Mouse (Mus musculus) hindbrain, postnatal 0 days (tissue): ENCODE data around the gene AI837181. TPM values are rescaled to one million over a fixed set of nuclear protein-coding genes. Genes with fewer than 3 reads are reported as not detected.

Experiments
- ATAC-seq: fragments of 200-750 bp; cut with Nextera tagmentation; 2 replicates; pipeline ENCODE4 v1.8.0; 2017; ENCODE audit warnings: mild to moderate bottlenecking, moderate TSS enrichment, moderate library complexity
- DNase-seq: peaks from one replicate; pipeline ENCODE4 v3.0.0-alpha.2; 2015; ENCODE audit warnings: low spot score
- H3K27ac ChIP-seq: fragments of 300-500 bp; sonication (generic); 2 replicates; pipeline ENCODE4 v1.5.1; 2014; ENCODE audit warnings: mild to moderate bottlenecking
- H3K27me3 ChIP-seq: fragments of 300-500 bp; sonication (generic); 2 replicates; pipeline ENCODE4 v1.6.1; 2014; ENCODE audit warnings: low read length, mixed read lengths; ENCODE audit not compliant: insufficient read depth
- H3K36me3 ChIP-seq: fragments of 300-500 bp; sonication (generic); 2 replicates; pipeline ENCODE4 v1.6.1; 2014; ENCODE audit warnings: low read length, mixed read lengths; ENCODE audit not compliant: insufficient read depth
- H3K4me1 ChIP-seq: fragments of 300-500 bp; sonication (generic); 2 replicates; pipeline ENCODE4 v1.6.1; 2014; ENCODE audit warnings: antibody characterized with exemption, low read length, mixed read lengths; ENCODE audit not compliant: insufficient read depth
- H3K4me2 ChIP-seq: fragments of 300-500 bp; sonication (generic); 2 replicates; pipeline ENCODE4 v1.6.1; 2014; ENCODE audit warnings: low read depth, mild to moderate bottlenecking, low read length, moderate library complexity, mixed read lengths
- H3K4me3 ChIP-seq: fragments of 300-500 bp; sonication (generic); 2 replicates; pipeline ENCODE4 v1.5.1; 2014; ENCODE audit warnings: low read length
- H3K9ac ChIP-seq: fragments of 300-500 bp; sonication (generic); replicated peaks from 2 replicates; pipeline ENCODE4 v1.6.1; 2014; ENCODE audit warnings: mild to moderate bottlenecking, low read length, moderate library complexity, mixed read lengths
- H3K9me3 ChIP-seq: fragments of 300-500 bp; sonication (generic); 2 replicates; pipeline ENCODE4 v1.6.1; 2016; ENCODE audit warnings: low read length, mixed read lengths
- CTCF ChIP-seq: IDR thresholded peaks from 2 replicates; pipeline ENCODE4 v1.5.1; 2016; ENCODE audit warnings: antibody characterized with exemption, control low read depth, low read depth
- WGBS: fragments of 180-500 bp; shearing (Covaris S2); extraction: QIAGEN DNeasy Blood & Tissue Kit; methylation state at CpG from one replicate; pipeline ENCODE4 v1.1.7; 2014; 5-methylcytosine and 5-hydroxymethylcytosine counted together
- polyA plus RNA-seq: library from polyadenylated mRNA; unstranded; fragments of >200 nt; fragmentation: Nextera tagmentation; extraction: Ambion mirVana; gene quantifications from 2 replicates; pipeline ENCODE4 v1.2.1, GENCODE M21; 2015
- total RNA-seq: library from RNA; depleted of rRNA; stranded (reverse); fragments of >200 nt; gene quantifications from 2 replicates; pipeline ENCODE4 v1.2.3, GENCODE M21; 2014

AI837181 gene
- total and polyA plus RNA-seq, 2 experiments from 2014 or later, result 82.8 to 100 TPM

DNA sequence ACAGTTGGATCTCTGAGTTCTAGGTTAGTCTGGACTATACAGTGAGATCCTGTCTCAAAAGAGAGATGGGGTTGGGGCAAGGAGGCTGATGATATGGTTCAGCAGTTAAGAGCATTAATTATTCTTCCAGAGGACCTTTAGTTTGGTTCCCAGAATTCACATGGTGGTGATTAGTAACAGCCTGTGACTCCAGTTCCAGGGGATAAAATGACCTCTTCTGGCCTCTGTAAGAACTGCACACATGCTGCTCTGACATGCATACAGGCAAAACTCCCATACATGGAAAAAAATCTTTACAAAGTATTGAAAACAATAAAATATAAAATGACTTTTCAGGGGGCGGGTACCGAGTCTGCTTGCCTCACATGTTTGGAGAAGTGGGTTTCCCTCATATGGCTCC is 3.1 kb downstream of the AI837181 start:
- Histone ChIP-seq H3K9me3 (no peaks in the 10 kb centered on the region), H3K9ac (no peak overlapping the region), H3K36me3 (no peaks in the 10 kb centered on the region; the same call in 1 of the 2 replicates), H3K27ac (no peak overlapping the region), H3K27me3 (no peaks in the 10 kb centered on the region), H3K4me2 (no peak overlapping the region), H3K4me1 (peaks cover 21% of the 10 kb centered on the region), H3K4me3 (no peak overlapping the region)
- peak; percentile 52 for TF ChIP-seq CTCF
- ATAC-seq (no peak), DNase-seq (peak; percentile 51)
- 88% methylated on average over 2 of the region's 2 CpGs for WGBS

DNA sequence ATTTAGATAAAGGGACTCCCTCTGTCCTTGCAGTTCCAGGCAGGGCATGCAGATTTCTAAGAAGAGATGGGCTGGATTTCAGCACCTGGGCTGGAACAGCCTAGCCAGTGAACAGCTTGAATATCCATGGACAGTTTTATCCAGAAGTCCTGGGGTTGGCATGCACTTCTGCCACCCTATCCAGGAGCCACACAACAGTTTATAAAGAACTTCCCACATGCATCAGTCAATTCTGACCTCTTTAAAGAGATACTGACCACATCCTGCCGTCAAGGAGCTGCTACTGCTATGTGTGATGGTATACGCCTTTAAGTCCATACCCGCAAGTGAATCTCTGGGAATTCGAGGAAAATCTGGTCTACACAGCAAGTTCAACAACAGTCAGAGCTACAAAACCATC is 4.3 kb downstream of the AI837181 start:
- DNase-seq (no peak), ATAC-seq (no peak)
- Histone ChIP-seq H3K4me3 (no peak overlapping the region), H3K27ac (no peak overlapping the region), H3K36me3 (no peaks in the 10 kb centered on the region), H3K9me3 (no peaks in the 10 kb centered on the region), H3K4me1 (peaks cover 23% of the 10 kb centered on the region), H3K9ac (no peak overlapping the region), H3K27me3 (no peaks in the 10 kb centered on the region), H3K4me2 (no peak overlapping the region)
- no peak for TF ChIP-seq CTCF
- 90% methylated on average over 4 of the region's 4 CpGs for WGBS

DNA sequence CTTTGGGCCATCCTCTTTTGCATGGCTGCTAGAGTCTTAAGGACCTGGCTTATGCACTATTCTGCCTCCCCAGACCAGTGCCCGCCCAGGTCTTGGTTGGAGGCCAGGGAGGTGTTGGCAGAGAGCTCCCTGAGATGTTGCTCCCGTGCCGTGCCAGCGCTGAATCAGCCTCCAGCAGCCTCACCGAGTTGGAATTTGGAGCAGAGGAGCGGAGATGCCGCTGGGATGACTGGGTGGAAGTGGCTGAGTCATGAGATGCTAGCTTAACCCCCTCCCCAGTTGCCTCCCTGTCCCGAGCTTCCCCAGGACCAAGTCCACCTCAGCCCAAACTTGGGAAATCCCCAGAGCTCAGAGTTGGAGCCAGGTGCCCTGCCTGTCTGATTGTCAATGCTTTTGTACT is 4.9 kb downstream of the AI837181 start:
- ATAC-seq, result no peak
- no peak overlapping the region for H3K9ac ChIP-seq
- 37% methylated on average over 8 of the region's 8 CpGs for WGBS
- no peaks in the 10 kb centered on the region for H3K9me3 ChIP-seq
- H3K27me3 ChIP-seq, result no peaks in the 10 kb centered on the region
- H3K27ac ChIP-seq, result 0 out of 2 replicates have a peak overlapping the region, but pooled peaks have one; percentile 2
- H3K4me2 ChIP-seq, result no peak overlapping the region
- TF ChIP-seq CTCF, result no peak
- DNase-seq, result peak; percentile 17
- no peaks in the 10 kb centered on the region for H3K36me3 ChIP-seq
- no peak overlapping the region for H3K4me3 ChIP-seq
- H3K4me1 ChIP-seq, result peaks cover 23% of the 10 kb centered on the region

DNA sequence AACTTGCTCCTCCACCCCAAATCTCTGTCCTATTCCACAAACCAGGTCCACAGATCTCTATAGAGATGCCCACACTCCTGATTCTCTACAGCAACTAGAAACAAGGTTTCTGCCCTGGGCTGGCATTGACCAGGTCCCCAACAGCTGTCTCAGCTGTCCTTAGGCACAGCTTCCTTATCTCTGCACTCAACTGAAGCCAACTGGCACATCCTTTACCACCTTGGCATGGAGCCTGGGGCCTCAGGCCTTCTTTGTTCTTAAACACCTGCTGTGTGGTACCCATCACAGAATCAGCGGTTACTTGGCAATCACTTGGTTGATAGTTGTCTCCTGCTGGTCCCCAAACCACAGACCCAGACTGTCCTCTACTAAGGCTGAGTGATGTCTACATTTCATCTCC is 5.5 kb downstream of the AI837181 start:
- TF ChIP-seq CTCF, result no peak
- Histone ChIP-seq H3K9ac (no peak overlapping the region), H3K4me2 (no peak overlapping the region), H3K27me3 (no peaks in the 10 kb centered on the region), H3K4me3 (no peak overlapping the region), H3K9me3 (no peaks in the 10 kb centered on the region), H3K27ac (no peak overlapping the region), H3K36me3 (no peaks in the 10 kb centered on the region), H3K4me1 (peaks cover 23% of the 10 kb centered on the region)
- 40% methylated on average over 1 of the region's 1 CpGs for WGBS
- DNase-seq (peak; percentile 21), ATAC-seq (no peak)

DNA sequence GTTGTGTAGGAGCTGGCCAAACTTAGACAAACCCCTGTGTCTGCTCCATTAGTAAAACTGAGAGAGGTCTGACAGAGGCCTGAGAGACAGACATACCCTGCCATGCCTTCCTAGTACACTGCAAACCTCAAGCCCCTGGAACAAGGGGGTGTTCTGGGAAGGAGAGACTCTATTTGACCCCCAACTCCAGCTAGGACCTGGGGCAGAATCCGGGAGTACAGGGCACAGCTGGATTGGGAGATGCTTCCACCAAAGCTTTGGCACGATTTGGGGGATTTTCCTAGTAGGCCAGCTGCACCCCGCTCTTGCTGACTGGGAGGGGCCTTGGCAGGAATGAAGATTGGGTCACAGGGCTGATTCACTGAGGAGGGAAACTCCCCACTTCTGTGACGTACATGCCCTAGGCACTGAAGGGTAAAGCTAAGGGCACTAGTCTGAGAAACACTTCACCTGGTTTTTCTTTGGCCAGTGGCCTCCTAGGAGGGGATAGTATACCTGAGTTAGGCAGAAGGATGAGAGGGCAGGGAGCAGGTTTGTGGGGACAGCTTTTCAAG is 7.0 kb downstream of the AI837181 start:
- TF ChIP-seq CTCF, result no peak
- no peak overlapping the region for H3K4me2 ChIP-seq
- DNase-seq, result no peak
- peaks cover 12% of the 10 kb centered on the region; the same call in 1 of the 2 replicates for H3K4me1 ChIP-seq
- no peaks in the 10 kb centered on the region for H3K9me3 ChIP-seq
- no peak overlapping the region for H3K4me3 ChIP-seq
- no peak overlapping the region for H3K9ac ChIP-seq
- H3K27me3 ChIP-seq, result no peaks in the 10 kb centered on the region
- H3K36me3 ChIP-seq, result no peaks in the 10 kb centered on the region
- H3K27ac ChIP-seq, result no peak overlapping the region
- WGBS, result 73% methylated on average over 4 of the region's 4 CpGs
- no peak for ATAC-seq

DNA sequence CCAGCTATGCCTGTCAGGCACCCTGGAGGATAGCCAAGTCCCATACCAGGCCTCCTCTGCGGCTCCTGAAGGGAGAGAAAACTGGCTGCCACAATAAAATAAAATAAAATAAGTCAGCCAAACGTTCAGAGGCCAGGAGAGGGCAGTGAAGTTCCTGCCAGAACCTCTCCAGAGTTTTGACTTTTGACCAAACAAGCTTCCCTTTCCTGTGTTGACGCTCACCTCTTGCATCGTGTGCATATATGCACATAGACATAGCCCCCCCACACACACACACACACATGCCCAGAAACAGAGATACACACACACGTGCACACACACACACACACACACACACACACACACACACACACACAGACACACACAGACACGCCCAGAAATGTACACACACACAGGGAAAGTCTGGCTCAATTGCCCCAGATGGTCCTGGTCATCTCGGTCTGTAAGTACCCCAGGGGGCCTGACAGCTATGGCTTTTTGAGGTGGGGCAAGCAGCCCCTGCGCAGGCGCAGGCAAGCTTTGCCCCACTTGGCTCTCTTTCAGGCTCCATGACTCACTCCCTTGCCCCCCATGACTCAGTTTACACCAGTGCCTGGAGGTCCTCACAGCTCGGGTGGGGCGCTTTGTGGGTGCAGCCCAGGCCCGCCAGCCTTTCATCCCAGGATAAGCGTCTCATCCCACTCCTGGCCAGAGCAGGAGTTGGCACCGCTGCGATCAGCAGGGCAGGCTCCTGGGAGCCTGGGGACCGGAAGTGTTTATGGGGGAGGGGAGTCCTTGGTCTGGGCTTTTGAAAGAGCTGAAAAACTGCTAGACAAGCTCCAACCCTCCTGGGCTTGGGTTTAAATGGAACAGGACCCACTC is 8.3 kb downstream of the AI837181 start:
- peak overlapping the region; percentile 60; the same call in 1 of the 2 replicates for H3K27ac ChIP-seq
- peak; percentile 61 for ATAC-seq
- WGBS, result 8% methylated on average over 16 of the region's 16 CpGs
- H3K4me3 ChIP-seq, result peak overlapping the region; percentile 15; the same call in 1 of the 2 replicates
- H3K9me3 ChIP-seq, result no peaks in the 10 kb centered on the region
- no peaks in the 10 kb centered on the region for H3K36me3 ChIP-seq
- peak; percentile 65 for DNase-seq
- no peaks in the 10 kb centered on the region for H3K27me3 ChIP-seq
- H3K4me2 ChIP-seq, result peak overlapping the region; percentile 53
- peak; percentile 63 for TF ChIP-seq CTCF
- H3K4me1 ChIP-seq, result peaks cover 12% of the 10 kb centered on the region; the same call in 1 of the 2 replicates
- 0 out of 2 replicates have a peak overlapping the region, but pooled peaks have one; percentile 9 for H3K9ac ChIP-seq

DNA sequence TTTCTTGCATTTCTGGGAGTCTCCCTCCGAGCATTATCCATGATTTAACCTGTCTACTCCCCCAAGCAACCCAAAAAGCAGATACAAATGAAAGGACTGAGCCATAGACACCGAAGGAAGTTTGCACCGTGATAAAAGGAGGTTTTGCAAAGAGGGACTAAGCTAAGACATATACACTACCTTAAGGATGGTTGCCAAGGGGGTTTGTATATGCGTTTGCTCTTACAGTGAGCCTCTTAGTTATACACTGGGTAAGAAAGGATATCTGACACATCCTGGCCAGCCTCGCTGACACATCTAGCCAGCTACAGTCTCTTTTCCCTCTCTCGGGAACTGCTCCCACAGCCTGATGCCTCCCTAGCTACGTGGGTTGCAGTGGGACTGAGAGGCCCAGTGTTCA is 9.0 kb downstream of the AI837181 start:
- Histone ChIP-seq H3K9ac (no peak overlapping the region), H3K36me3 (no peaks in the 10 kb centered on the region), H3K4me3 (0 out of 2 replicates have a peak overlapping the region, but pooled peaks have one; percentile 15), H3K27me3 (no peaks in the 10 kb centered on the region), H3K9me3 (no peaks in the 10 kb centered on the region), H3K27ac (0 out of 2 replicates have a peak overlapping the region, but pooled peaks have one; percentile 60), H3K4me1 (peaks cover 12% of the 10 kb centered on the region; the same call in 1 of the 2 replicates), H3K4me2 (peak overlapping the region; percentile 53; the same call in 1 of the 2 replicates)
- WGBS, result 69% methylated on average over 7 of the region's 7 CpGs
- ATAC-seq, result no peak
- no peak for DNase-seq
- TF ChIP-seq CTCF, result no peak
